Mouse (Mus musculus): ENCODE results near the gene Med20. TPM values are rescaled to one million over a fixed set of nuclear protein-coding genes. Genes with fewer than 3 reads are reported as not detected.
"Not testable (repeated sequence)": the region's sequence is repeated elsewhere in the genome, so short reads cannot be mapped to it uniquely, and the experiment has no call there.

Gene Med20
- total and polyA plus RNA-seq, 2 experiments from 2014 or later: 30.2 to 37.0 TPM

GRCm38 (mm10) chr17:47596839-47597164 is 14.6 kb upstream of the Med20 start:
- no peak overlapping the region for H3K4me2 ChIP-seq (ENCODE audit: low read depth)
- no peaks in the 10 kb centered on the region for H3K9me3 ChIP-seq (ENCODE audit: low read length)
- no peak for DNase-seq
- H3K36me3 ChIP-seq (ENCODE audit: insufficient read depth): peaks cover 26% of the 10 kb centered on the region
- H3K4me3 ChIP-seq (ENCODE audit: low read depth, low read length): no peak overlapping the region
- no peak for ATAC-seq
- no peak overlapping the region for H3K9ac ChIP-seq
- no peak for TF ChIP-seq CTCF (IDR thresholded peaks at IDR 0.05; ENCODE audit: low read depth)
- no peaks in the 10 kb centered on the region for H3K27me3 ChIP-seq (ENCODE audit: insufficient read depth, low read length)
- H3K27ac ChIP-seq (ENCODE audit: low read depth, low read length): no peak overlapping the region
- WGBS: 61% methylated on average over 5 of the region's 5 CpGs
- H3K4me1 ChIP-seq (ENCODE audit: insufficient read depth): no peaks in the 10 kb centered on the region; the same call in 1 of the 2 replicates

- 58% methylated on average over 13 of the region's 13 CpGs for WGBS
- H3K9me3 ChIP-seq (ENCODE audit: low read length): no peaks in the 10 kb centered on the region
- no peak for DNase-seq
- no peaks in the 10 kb centered on the region; the same call in 1 of the 2 replicates for H3K4me1 ChIP-seq (ENCODE audit: insufficient read depth)
- no peaks in the 10 kb centered on the region for H3K27me3 ChIP-seq (ENCODE audit: insufficient read depth, low read length)
- no peak overlapping the region for H3K4me3 ChIP-seq (ENCODE audit: low read depth, low read length)
- H3K4me2 ChIP-seq (ENCODE audit: low read depth): no peak overlapping the region
- no peak for ATAC-seq
- H3K36me3 ChIP-seq (ENCODE audit: insufficient read depth): peaks cover 30% of the 10 kb centered on the region
- TF ChIP-seq CTCF (IDR thresholded peaks at IDR 0.05; ENCODE audit: low read depth): no peak
- no peak overlapping the region for H3K27ac ChIP-seq (ENCODE audit: low read depth, low read length)
- no peak overlapping the region for H3K9ac ChIP-seq
Observed at GRCm38 (mm10) chr17:47597261-47597660, 14.1 kb upstream of the Med20 start.

- H3K27ac ChIP-seq (ENCODE audit: low read depth, low read length): no peak overlapping the region
- WGBS: 20% methylated on average over 10 of the region's 10 CpGs
- peak; percentile 78 for TF ChIP-seq CTCF (IDR thresholded peaks at IDR 0.05; ENCODE audit: low read depth)
- no peak overlapping the region for H3K4me2 ChIP-seq (ENCODE audit: low read depth)
- H3K9me3 ChIP-seq (ENCODE audit: low read length): no peaks in the 10 kb centered on the region
- H3K36me3 ChIP-seq (ENCODE audit: insufficient read depth): peaks cover 36% of the 10 kb centered on the region
- H3K9ac ChIP-seq: no peak overlapping the region
- peak; percentile 70 for DNase-seq
- H3K4me3 ChIP-seq (ENCODE audit: low read depth, low read length): no peak overlapping the region
- H3K27me3 ChIP-seq (ENCODE audit: insufficient read depth, low read length): no peaks in the 10 kb centered on the region
- H3K4me1 ChIP-seq (ENCODE audit: insufficient read depth): no peaks in the 10 kb centered on the region; the same call in 1 of the 2 replicates
- peak; percentile 1; the same call in 1 of the 2 replicates for ATAC-seq
Observed at GRCm38 (mm10) chr17:47597838-47598579, 13.4 kb upstream of the Med20 start.

GRCm38 (mm10) chr17:47598580-47599304 is 12.6 kb upstream of the Med20 start:
- 86% methylated on average over 10 of the region's 10 CpGs for WGBS
- H3K4me3 ChIP-seq (ENCODE audit: low read depth, low read length); H3K4me2 ChIP-seq (ENCODE audit: low read depth); DNase-seq; H3K27ac ChIP-seq (ENCODE audit: low read depth, low read length); ATAC-seq; H3K9me3 ChIP-seq (ENCODE audit: low read length); H3K9ac ChIP-seq; H3K27me3 ChIP-seq (ENCODE audit: insufficient read depth, low read length); H3K4me1 ChIP-seq (ENCODE audit: insufficient read depth): not testable (repeated sequence)
- H3K36me3 ChIP-seq (ENCODE audit: insufficient read depth): peaks cover 39% of the 10 kb centered on the region

GRCm38 (mm10) chr17:47599511-47600297 is 11.7 kb upstream of the Med20 start:
- DNase-seq (no peak), ATAC-seq (no peak)
- WGBS: 83% methylated on average over 11 of the region's 11 CpGs
- Histone ChIP-seq H3K9me3 (ENCODE audit: low read length) (no peaks in the 10 kb centered on the region), H3K4me3 (ENCODE audit: low read depth, low read length) (no peak overlapping the region), H3K4me1 (ENCODE audit: insufficient read depth) (no peaks in the 10 kb centered on the region), H3K4me2 (ENCODE audit: low read depth) (no peak overlapping the region), H3K27me3 (ENCODE audit: insufficient read depth, low read length) (no peaks in the 10 kb centered on the region), H3K9ac (no peak overlapping the region), H3K36me3 (ENCODE audit: insufficient read depth) (peaks cover 48% of the 10 kb centered on the region), H3K27ac (ENCODE audit: low read depth, low read length) (no peak overlapping the region)
- no peak for TF ChIP-seq CTCF (IDR thresholded peaks at IDR 0.05; ENCODE audit: low read depth)

- 91% methylated on average over 13 of the region's 13 CpGs for WGBS
- H3K4me2 ChIP-seq (ENCODE audit: low read depth): no peak overlapping the region
- no peak overlapping the region for H3K9ac ChIP-seq
- H3K4me3 ChIP-seq (ENCODE audit: low read depth, low read length): no peak overlapping the region
- peaks cover 59% of the 10 kb centered on the region for H3K36me3 ChIP-seq (ENCODE audit: insufficient read depth)
- no peaks in the 10 kb centered on the region for H3K4me1 ChIP-seq (ENCODE audit: insufficient read depth)
- ATAC-seq (no peak), DNase-seq (no peak)
- TF ChIP-seq CTCF (IDR thresholded peaks at IDR 0.05; ENCODE audit: low read depth): no peak
- no peak overlapping the region for H3K27ac ChIP-seq (ENCODE audit: low read depth, low read length)
- no peaks in the 10 kb centered on the region for H3K9me3 ChIP-seq (ENCODE audit: low read length)
- H3K27me3 ChIP-seq (ENCODE audit: insufficient read depth, low read length): no peaks in the 10 kb centered on the region
Observed at GRCm38 (mm10) chr17:47600601-47601388, 10.6 kb upstream of the Med20 start.

Measured in forebrain, postnatal 0 days (tissue).